Comparison of ENCODE assay signal across 8 mouse cellular contexts in genomic region chr5:96917596-96918258, GRCm38 (mm10).
DNase-seq lines count a peak whose midpoint lies in the region; ATAC-seq and TF ChIP-seq lines count a peak whose summit lies in the region.

No protein-coding gene starts in this region.

- no peaks in the 10 kb centered on the region for H3K27me3 ChIP-seq in forebrain, embryonic 13.5 days
- H3K27me3 ChIP-seq in forebrain, embryonic 11.5 days (ENCODE audit: control insufficient read depth, insufficient read depth, low read length): no peaks in the 10 kb centered on the region
- no peaks in the 10 kb centered on the region for H3K27me3 ChIP-seq in intestine, embryonic 15.5 days (replicated peaks)
- H3K27me3 ChIP-seq in lung, postnatal 0 days (replicated peaks; ENCODE audit: insufficient read depth, low read length): no peaks in the 10 kb centered on the region

- 52% methylated on average over 10 of the region's 10 CpGs for WGBS in forebrain, embryonic 13.5 days
- 65% methylated on average over 10 of the region's 10 CpGs for WGBS in forebrain, embryonic 11.5 days
- 47% methylated on average over 10 of the region's 10 CpGs for WGBS in intestine, embryonic 15.5 days
- WGBS in lung, postnatal 0 days: 13% methylated on average over 10 of the region's 10 CpGs

- H3K9me3 ChIP-seq in forebrain, embryonic 13.5 days (replicated peaks): no peaks in the 10 kb centered on the region
- H3K9me3 ChIP-seq in forebrain, embryonic 11.5 days (ENCODE audit: control insufficient read depth, low read length): no peaks in the 10 kb centered on the region
- no peaks in the 10 kb centered on the region for H3K9me3 ChIP-seq in intestine, embryonic 15.5 days
- no peaks in the 10 kb centered on the region for H3K9me3 ChIP-seq in lung, postnatal 0 days (ENCODE audit: low read length)

- DNase-seq in forebrain, embryonic 11.5 days (ENCODE audit: low spot score): no peak
- DNase-seq in thymus, postnatal 0 days (ENCODE audit: low spot score): peak; percentile 49
- no peak for DNase-seq in thymus, postnatal 14 days
- DNase-seq in lung, postnatal 0 days (ENCODE audit: low spot score): peak; percentile 90
- peak; percentile 68 for DNase-seq in telencephalon, adult 2 months (ENCODE audit: low read depth, low spot score)
- no peak for DNase-seq in adrenal gland, postnatal 36 days

- ATAC-seq in forebrain, embryonic 13.5 days: peak; percentile 51; the same call in 1 of the 2 replicates
- no peak for ATAC-seq in forebrain, embryonic 11.5 days (replicated peaks; ENCODE audit: low FRiP score)
- no peak for ATAC-seq in intestine, embryonic 15.5 days
- ATAC-seq in lung, postnatal 0 days: peak; percentile 66

- no peaks in the 10 kb centered on the region for H3K36me3 ChIP-seq in forebrain, embryonic 13.5 days (ENCODE audit: poor library complexity, severe bottlenecking)
- H3K36me3 ChIP-seq in forebrain, embryonic 11.5 days (ENCODE audit: control insufficient read depth, insufficient read depth, low read length): no peaks in the 10 kb centered on the region
- H3K36me3 ChIP-seq in intestine, embryonic 15.5 days: no peaks in the 10 kb centered on the region
- no peaks in the 10 kb centered on the region for H3K36me3 ChIP-seq in lung, postnatal 0 days (ENCODE audit: insufficient read depth, low read length)

- TF ChIP-seq CTCF in lung, postnatal 0 days (IDR thresholded peaks at IDR 0.05): no peak

- 0 out of 2 replicates have a peak, but pooled peaks cover 3% of the 10 kb centered on the region for H3K4me1 ChIP-seq in forebrain, embryonic 13.5 days
- no peaks in the 10 kb centered on the region for H3K4me1 ChIP-seq in forebrain, embryonic 11.5 days (replicated peaks; ENCODE audit: control insufficient read depth, insufficient read depth, low read length)
- peaks cover 11% of the 10 kb centered on the region for H3K4me1 ChIP-seq in intestine, embryonic 15.5 days (replicated peaks)
- peaks cover 15% of the 10 kb centered on the region; the same call in 1 of the 2 replicates for H3K4me1 ChIP-seq in lung, postnatal 0 days (ENCODE audit: insufficient read depth, low read depth, low read length)

- no peak overlapping the region for H3K9ac ChIP-seq in forebrain, embryonic 13.5 days
- H3K9ac ChIP-seq in forebrain, embryonic 11.5 days (ENCODE audit: low read length): no peak overlapping the region
- H3K9ac ChIP-seq in intestine, embryonic 15.5 days: no peak overlapping the region
- H3K9ac ChIP-seq in lung, postnatal 0 days (replicated peaks; ENCODE audit: low read depth): no peak overlapping the region

- no peak overlapping the region for H3K4me3 ChIP-seq in forebrain, embryonic 13.5 days
- H3K4me3 ChIP-seq in forebrain, embryonic 11.5 days (ENCODE audit: low read depth, low read length): no peak overlapping the region
- H3K4me3 ChIP-seq in intestine, embryonic 15.5 days (replicated peaks): no peak overlapping the region
- H3K4me3 ChIP-seq in lung, postnatal 0 days (ENCODE audit: low read depth, low read length): 0 out of 2 replicates have a peak overlapping the region, but pooled peaks have one; percentile 6

- TF ChIP-seq EP300 in lung, postnatal 0 days (IDR thresholded peaks at IDR 0.05): peak; percentile 85

- no peak overlapping the region for H3K4me2 ChIP-seq in forebrain, embryonic 13.5 days
- H3K4me2 ChIP-seq in forebrain, embryonic 11.5 days (ENCODE audit: low read depth, low read length, severe bottlenecking): no peak overlapping the region
- H3K4me2 ChIP-seq in intestine, embryonic 15.5 days (replicated peaks): no peak overlapping the region
- H3K4me2 ChIP-seq in lung, postnatal 0 days (replicated peaks; ENCODE audit: low read depth, low read length): peak overlapping the region; percentile 45

- H3K27ac ChIP-seq in forebrain, embryonic 13.5 days: no peak overlapping the region
- no peak overlapping the region for H3K27ac ChIP-seq in forebrain, embryonic 11.5 days (ENCODE audit: low read depth, low read length)
- 0 out of 2 replicates have a peak overlapping the region, but pooled peaks have one; percentile 0 for H3K27ac ChIP-seq in intestine, embryonic 15.5 days
- H3K27ac ChIP-seq in lung, postnatal 0 days (ENCODE audit: low read length): peak overlapping the region; percentile 80

Comparison
In these comparisons a context has a peak if more than half of its experiments do, and no peak if none do; other contexts are left out.
1. ATAC-seq: peak in forebrain, embryonic 13.5 days (single experiment) and lung, postnatal 0 days (single experiment); none in forebrain, embryonic 11.5 days (single experiment) and intestine, embryonic 15.5 days (single experiment).
2. DNase-seq: peak in thymus, postnatal 0 days (single experiment), lung, postnatal 0 days (single experiment) and telencephalon, adult 2 months (single experiment); none in forebrain, embryonic 11.5 days (single experiment), thymus, postnatal 14 days (single experiment) and adrenal gland, postnatal 36 days (0 of 2).
3. H3K27ac ChIP-seq: peak in intestine, embryonic 15.5 days (single experiment) and lung, postnatal 0 days (single experiment); none in forebrain, embryonic 13.5 days (single experiment) and forebrain, embryonic 11.5 days (single experiment).